9 mouse cellular contexts compared by ENCODE assay signal in the genomic region with DNA sequence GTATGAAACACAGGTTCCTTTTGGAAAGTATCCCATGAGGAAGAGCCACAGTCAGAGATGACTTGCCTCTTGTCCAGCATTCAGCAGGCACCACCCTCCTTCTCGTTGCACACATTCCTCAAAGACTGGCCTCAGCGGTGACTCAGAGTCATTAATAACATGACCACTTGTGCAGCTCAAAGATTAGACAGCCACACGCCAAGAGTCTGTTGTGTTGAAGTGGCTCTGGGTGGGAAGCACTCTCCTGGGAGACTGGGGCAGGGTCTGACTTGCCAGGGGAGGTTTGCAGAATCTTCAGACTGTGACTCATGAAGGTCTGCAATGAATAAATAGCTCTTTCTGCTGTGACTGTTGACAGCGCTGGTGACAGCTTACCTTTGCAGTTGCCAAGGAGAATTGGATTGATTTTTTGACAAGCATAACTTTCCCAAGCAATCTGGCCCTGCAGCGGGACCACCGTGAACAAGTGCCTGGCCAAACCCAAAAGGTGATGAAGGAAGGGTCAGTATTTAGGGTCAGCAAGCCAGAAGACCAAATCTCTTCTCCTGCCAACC.
DNase-seq lines count a peak whose midpoint lies in the region; ATAC-seq and TF ChIP-seq lines count a peak whose summit lies in the region.
"Had no signal": no experiment of that assay in that cellular context is flagged by ENCODE, and none has a peak within 500 bp of the region (broad histone marks: within the 10 kb centered on the region; RNA-seq: fewer than 3 reads in every experiment).

No protein-coding gene starts in this region.

- H3K36me3 ChIP-seq in intestine, embryonic 15.5 days, result no peaks in the 10 kb centered on the region

- 27% methylated on average over 6 of the region's 6 CpGs for WGBS in intestine, embryonic 15.5 days

- H3K9ac ChIP-seq in intestine, embryonic 15.5 days, result no peak overlapping the region

- no peaks in the 10 kb centered on the region for H3K27me3 ChIP-seq in intestine, embryonic 15.5 days (replicated peaks)

- peaks cover 10% of the 10 kb centered on the region for H3K4me1 ChIP-seq in embryonic fibroblast, embryonic 13.5 days (ENCODE audit: control insufficient read depth, insufficient read depth, low read length)
- 0 out of 2 replicates have a peak, but pooled peaks cover 21% of the 10 kb centered on the region for H3K4me1 ChIP-seq in intestine, embryonic 15.5 days (replicated peaks)

- peak overlapping the region; percentile 68 for H3K27ac ChIP-seq in embryonic fibroblast, embryonic 13.5 days (ENCODE audit: insufficient read depth, low read length)
- H3K27ac ChIP-seq in intestine, embryonic 15.5 days, result no peak overlapping the region

- no peak for TF ChIP-seq POLR2A in embryonic fibroblast, embryonic 13.5 days (IDR thresholded peaks at IDR 0.05; ENCODE audit: low read depth, low read length)

- no peak overlapping the region for H3K4me2 ChIP-seq in intestine, embryonic 15.5 days (replicated peaks)

- H3K4me3 ChIP-seq in embryonic fibroblast, embryonic 13.5 days (ENCODE audit: insufficient read depth, low read length), result no peak overlapping the region
- H3K4me3 ChIP-seq in intestine, embryonic 15.5 days (replicated peaks), result no peak overlapping the region

- no peaks in the 10 kb centered on the region for H3K9me3 ChIP-seq in intestine, embryonic 15.5 days

- DNase-seq in adrenal gland, adult (ENCODE audit: inconsistent age in 2 of 2, low spot score in 1 of 2), result peak; percentile 77 to 84
- no peak for DNase-seq in adrenal gland, adult 18-20 months (ENCODE audit: low spot score in 2 of 2)
- peak; percentile 84 for DNase-seq in 3134 (ENCODE audit: extremely low read depth, insufficient read length, low spot score)
- DNase-seq in layer of hippocampus, postnatal 14 days (ENCODE audit: low spot score in 2 of 2), result no peak
- DNase-seq in testis, postnatal 10 days (ENCODE audit: low spot score), result no peak
- no peak for DNase-seq in cerebellum, adult 8-10 months
- DNase-seq: cerebellum, postnatal 25 days had no signal

- no peak for TF ChIP-seq CTCF in embryonic fibroblast, embryonic 13.5 days (IDR thresholded peaks at IDR 0.05; ENCODE audit: borderline replicate concordance, insufficient read depth, low read length)

- peak; percentile 58 for ATAC-seq in intestine, embryonic 15.5 days

Comparison
In these comparisons a context has a peak if more than half of its experiments do, and no peak if none do; other contexts are left out.
1. DNase-seq: peak in adrenal gland, adult (2 of 2) and 3134 (single experiment); none in adrenal gland, adult 18-20 months (0 of 2), layer of hippocampus, postnatal 14 days (0 of 2), testis, postnatal 10 days (single experiment) and cerebellum, adult 8-10 months (single experiment).